In the genomic region with DNA sequence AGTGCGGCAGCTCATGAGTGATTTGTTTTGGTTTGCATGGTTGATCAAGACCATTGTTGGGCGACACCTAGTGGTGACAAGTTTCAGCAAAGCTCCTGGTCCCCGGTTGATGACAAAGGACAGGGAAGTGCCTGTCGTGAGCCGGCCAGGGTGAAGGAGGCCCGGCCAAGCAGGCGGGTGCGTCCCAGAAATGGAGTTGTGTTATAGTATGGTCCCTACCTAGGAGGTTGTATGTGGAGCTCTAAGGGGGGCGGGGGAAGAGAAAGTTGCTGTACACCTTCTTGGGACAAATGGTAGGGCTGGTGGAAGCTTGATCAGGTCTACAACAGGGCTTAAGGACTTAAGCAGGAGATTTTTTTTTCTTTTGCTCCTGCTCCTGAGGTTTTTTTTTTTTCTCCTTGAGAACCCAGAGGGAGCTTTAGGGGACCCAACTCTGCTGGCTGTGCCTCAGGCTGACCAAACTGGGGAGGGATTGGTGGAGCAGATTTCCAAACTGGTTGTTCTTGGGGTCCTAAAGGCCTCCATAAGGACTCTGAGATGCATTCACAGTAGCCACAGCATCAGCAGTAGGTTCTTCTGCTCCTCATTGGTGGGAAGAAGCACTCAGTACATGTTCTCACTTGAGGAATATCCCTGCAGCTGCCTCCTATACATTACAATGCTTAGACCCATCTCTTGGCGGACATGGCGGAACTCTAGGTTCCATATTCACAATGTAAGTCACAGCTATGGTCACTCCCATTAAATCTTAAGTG, we compare ENCODE assay signal across 8 mouse cellular contexts. TPM values are rescaled to one million over a fixed set of nuclear protein-coding genes. Genes with fewer than 3 reads are reported as not detected.
DNase-seq lines count a peak whose midpoint lies in the region; ATAC-seq and TF ChIP-seq lines count a peak whose summit lies in the region.

No protein-coding gene starts in this region.

- no peaks in the 10 kb centered on the region for H3K4me1 ChIP-seq in erythroblast, embryonic 14.5 days (ENCODE audit: control insufficient read depth)
- H3K4me1 ChIP-seq in heart, embryonic 11.5 days (ENCODE audit: control insufficient read depth, insufficient read depth, low read length) = no peaks in the 10 kb centered on the region
- no peaks in the 10 kb centered on the region for H3K4me1 ChIP-seq in kidney, embryonic 16.5 days (ENCODE audit: insufficient read depth, low read length)
- no peaks in the 10 kb centered on the region for H3K4me1 ChIP-seq in liver, adult 2 months (ENCODE audit: control insufficient read depth, insufficient read depth, low read length)

- WGBS in heart, embryonic 11.5 days (ENCODE audit: insufficient replicate concordance) = 24% methylated on average over 11 of the region's 11 CpGs
- 13% methylated on average over 11 of the region's 11 CpGs for WGBS in kidney, embryonic 16.5 days
- 17% methylated on average over 11 of the region's 11 CpGs for WGBS in liver, adult 2 months

- no peaks in the 10 kb centered on the region for H3K36me3 ChIP-seq in erythroblast, embryonic 14.5 days (ENCODE audit: control insufficient read depth)
- no peaks in the 10 kb centered on the region for H3K36me3 ChIP-seq in heart, embryonic 11.5 days (ENCODE audit: control insufficient read depth, insufficient read depth, low read length)
- no peaks in the 10 kb centered on the region for H3K36me3 ChIP-seq in kidney, embryonic 16.5 days (ENCODE audit: insufficient read depth, low read length)
- H3K36me3 ChIP-seq in liver, adult 2 months (ENCODE audit: control insufficient read depth, insufficient read depth, low read length) = no peaks in the 10 kb centered on the region
- H3K36me3 ChIP-seq in myocyte (ENCODE audit: control insufficient read depth, insufficient read depth) = no peaks in the 10 kb centered on the region
- no peaks in the 10 kb centered on the region for H3K36me3 ChIP-seq in splenic B cell, adult 2 months (ENCODE audit: control insufficient read depth, insufficient read depth, low read length, poor library complexity, severe bottlenecking)

- peaks cover 8% of the 10 kb centered on the region; the same call in 1 of the 2 replicates for H3K9me3 ChIP-seq in erythroblast, embryonic 14.5 days (ENCODE audit: control insufficient read depth, low read length)
- no peaks in the 10 kb centered on the region for H3K9me3 ChIP-seq in heart, embryonic 11.5 days (replicated peaks; ENCODE audit: control insufficient read depth, low read length)
- H3K9me3 ChIP-seq in kidney, embryonic 16.5 days (ENCODE audit: low read length) = no peaks in the 10 kb centered on the region

- TF ChIP-seq POLR2A in brain, embryonic 14.5 days (IDR thresholded peaks at IDR 0.05; ENCODE audit: borderline replicate concordance, extremely low read depth, insufficient read depth, insufficient read length, poor library complexity, severe bottlenecking) = no peak
- no peak for TF ChIP-seq POLR2A in liver, adult 2 months (IDR thresholded peaks at IDR 0.05; ENCODE audit: extremely low read depth, insufficient read depth, low read length)
- TF ChIP-seq POLR2A in myocyte (IDR thresholded peaks at IDR 0.05; ENCODE audit: insufficient read length, low read depth) = no peak

- peak; percentile 96 to 98 for DNase-seq in B cell, adult 2 months
- peak; percentile 96 for DNase-seq in brain, embryonic 14.5 days (ENCODE audit: low read depth)
- DNase-seq in liver, adult 2 months (ENCODE audit: extremely low read depth, low read depth, low spot score) = peak; percentile 100
- peak; percentile 100 for DNase-seq in splenic B cell, adult 2 months (ENCODE audit: low read depth, low spot score)

- TF ChIP-seq CTCF in brain, embryonic 14.5 days (IDR thresholded peaks at IDR 0.05; ENCODE audit: borderline replicate concordance, extremely low read depth, insufficient read depth, insufficient read length) = peak; percentile 84
- TF ChIP-seq CTCF in liver, adult 2 months (IDR thresholded peaks at IDR 0.05; ENCODE audit: low read depth, low read length) = peak; percentile 81

- H3K4me2 ChIP-seq in heart, embryonic 11.5 days = peak overlapping the region; percentile 56
- H3K4me2 ChIP-seq in kidney, embryonic 16.5 days (replicated peaks; ENCODE audit: low read depth, low read length) = peak overlapping the region; percentile 54
- peak overlapping the region; percentile 82 for H3K4me2 ChIP-seq in myocyte (ENCODE audit: low read depth)

- no peak overlapping the region for H3ac ChIP-seq in myocyte (ENCODE audit: control insufficient read depth, insufficient read length)

- ATAC-seq in heart, embryonic 11.5 days (replicated peaks; ENCODE audit: insufficient number of reproducible peaks, low FRiP score, low TSS enrichment) = peak; percentile 90
- peak; percentile 95 for ATAC-seq in kidney, embryonic 16.5 days (ENCODE audit: low FRiP score, low TSS enrichment)

- H3K9ac ChIP-seq in heart, embryonic 11.5 days (ENCODE audit: low read depth, low read length) = no peak overlapping the region
- H3K9ac ChIP-seq in kidney, embryonic 16.5 days (replicated peaks; ENCODE audit: low read length) = peak overlapping the region; percentile 66
- peak overlapping the region; percentile 78 for H3K9ac ChIP-seq in liver, adult 2 months (ENCODE audit: low read depth, low read length)

- no peak overlapping the region for H3K27ac ChIP-seq in heart, embryonic 11.5 days (ENCODE audit: low read depth, low read length)
- no peak overlapping the region for H3K27ac ChIP-seq in kidney, embryonic 16.5 days (ENCODE audit: low read length)
- peak overlapping the region; percentile 59; the same call in 1 of the 2 replicates for H3K27ac ChIP-seq in liver, adult 2 months (replicated peaks; ENCODE audit: insufficient read depth, low read depth, low read length)

- H3K4me3 ChIP-seq in erythroblast, embryonic 14.5 days (replicated peaks) = peak overlapping the region; percentile 42
- peak overlapping the region; percentile 41 for H3K4me3 ChIP-seq in heart, embryonic 11.5 days (ENCODE audit: low read depth, low read length)
- peak overlapping the region; percentile 49 for H3K4me3 ChIP-seq in kidney, embryonic 16.5 days (ENCODE audit: low read length)
- H3K4me3 ChIP-seq in liver, adult 2 months (ENCODE audit: insufficient read depth, low read depth, low read length) = peak overlapping the region; percentile 70
- peak overlapping the region; percentile 32 for H3K4me3 ChIP-seq in myocyte

- no peaks in the 10 kb centered on the region for H3K79me2 ChIP-seq in liver, adult 2 months (ENCODE audit: control insufficient read depth, insufficient read depth, low read length)
- H3K79me2 ChIP-seq in myocyte (ENCODE audit: control insufficient read depth, insufficient read depth) = no peaks in the 10 kb centered on the region

- H3K27me3 ChIP-seq in erythroblast, embryonic 14.5 days (ENCODE audit: control insufficient read depth) = no peaks in the 10 kb centered on the region
- H3K27me3 ChIP-seq in heart, embryonic 11.5 days (ENCODE audit: control insufficient read depth, insufficient read depth, low read length) = no peaks in the 10 kb centered on the region
- H3K27me3 ChIP-seq in kidney, embryonic 16.5 days (ENCODE audit: insufficient read depth, low read length) = no peaks in the 10 kb centered on the region
- H3K27me3 ChIP-seq in liver, adult 2 months (ENCODE audit: control insufficient read depth, insufficient read depth, low read length) = no peaks in the 10 kb centered on the region
- no peaks in the 10 kb centered on the region for H3K27me3 ChIP-seq in myocyte (ENCODE audit: control insufficient read depth, insufficient read depth, insufficient read length)
- no peaks in the 10 kb centered on the region for H3K27me3 ChIP-seq in splenic B cell, adult 2 months (ENCODE audit: control insufficient read depth, insufficient read depth, low read length, poor library complexity, severe bottlenecking)

RNA-seq across cellular contexts. Expression of gene Ifna13, which starts 3.0 kb away (rescaled TPM):
- not detected in 2 replicates for polyA plus RNA-seq in brain, embryonic 14.5 days (2012; rRNA removed)
- not detected in 2 replicates for polyA plus RNA-seq in erythroblast, embryonic 14.5 days (2012)
- not detected in 2 replicates for polyA plus RNA-seq in heart, embryonic 11.5 days (2014; fragmentation: Nextera tagmentation; extraction: Ambion mirVana)
- polyA plus RNA-seq in kidney, embryonic 16.5 days (2015; fragmentation: Nextera tagmentation; extraction: Ambion mirVana) = not detected in 2 replicates
- total RNA-seq in liver, adult 2 months (2014; rRNA removed) = not detected in 2 replicates
- not detected in 2 replicates for polyA plus RNA-seq in liver, adult 2 months (2012; rRNA removed)
- not detected for polyA plus RNA-seq in myocyte (2012; fragmentation: generic; extraction: Trizol)

RNA-seq across cellular contexts. Expression of gene C87499, which starts 7.0 kb away (rescaled TPM):
- polyA plus RNA-seq in brain, embryonic 14.5 days (2012; rRNA removed) = not detected in 2 replicates
- polyA plus RNA-seq in erythroblast, embryonic 14.5 days (2012) = 0.03 TPM in 1 of 2 replicates, not detected in the other
- polyA plus RNA-seq in heart, embryonic 11.5 days (2014; fragmentation: Nextera tagmentation; extraction: Ambion mirVana) = not detected in 2 replicates
- not detected in 2 replicates for polyA plus RNA-seq in kidney, embryonic 16.5 days (2015; fragmentation: Nextera tagmentation; extraction: Ambion mirVana)
- not detected in 2 replicates for total RNA-seq in liver, adult 2 months (2014; rRNA removed)
- polyA plus RNA-seq in liver, adult 2 months (2012; rRNA removed) = not detected in 2 replicates
- polyA plus RNA-seq in myocyte (2012; fragmentation: generic; extraction: Trizol) = not detected

RNA-seq across cellular contexts. Expression of gene Ifna16, which starts 35.5 kb away (rescaled TPM):
- polyA plus RNA-seq in brain, embryonic 14.5 days (2012; rRNA removed) = not detected in 2 replicates
- polyA plus RNA-seq in erythroblast, embryonic 14.5 days (2012) = not detected in 2 replicates
- not detected in 2 replicates for polyA plus RNA-seq in heart, embryonic 11.5 days (2014; fragmentation: Nextera tagmentation; extraction: Ambion mirVana)
- not detected in 2 replicates for polyA plus RNA-seq in kidney, embryonic 16.5 days (2015; fragmentation: Nextera tagmentation; extraction: Ambion mirVana)
- total RNA-seq in liver, adult 2 months (2014; rRNA removed) = not detected in 2 replicates
- polyA plus RNA-seq in liver, adult 2 months (2012; rRNA removed) = not detected in 2 replicates
- polyA plus RNA-seq in myocyte (2012; fragmentation: generic; extraction: Trizol) = not detected

RNA-seq across cellular contexts. Expression of gene Ifna12, which starts 38.1 kb away (rescaled TPM):
- not detected in 2 replicates for polyA plus RNA-seq in brain, embryonic 14.5 days (2012; rRNA removed)
- not detected in 2 replicates for polyA plus RNA-seq in erythroblast, embryonic 14.5 days (2012)
- polyA plus RNA-seq in heart, embryonic 11.5 days (2014; fragmentation: Nextera tagmentation; extraction: Ambion mirVana) = not detected in 2 replicates
- polyA plus RNA-seq in kidney, embryonic 16.5 days (2015; fragmentation: Nextera tagmentation; extraction: Ambion mirVana) = not detected in 2 replicates
- total RNA-seq in liver, adult 2 months (2014; rRNA removed) = not detected in 2 replicates
- polyA plus RNA-seq in liver, adult 2 months (2012; rRNA removed) = not detected in 2 replicates
- not detected for polyA plus RNA-seq in myocyte (2012; fragmentation: generic; extraction: Trizol)

RNA-seq across cellular contexts. Expression of gene Ifna2, which starts 42.5 kb away (rescaled TPM):
- polyA plus RNA-seq in brain, embryonic 14.5 days (2012; rRNA removed) = not detected in 2 replicates
- not detected in 2 replicates for polyA plus RNA-seq in erythroblast, embryonic 14.5 days (2012)
- polyA plus RNA-seq in heart, embryonic 11.5 days (2014; fragmentation: Nextera tagmentation; extraction: Ambion mirVana) = not detected in 2 replicates
- polyA plus RNA-seq in kidney, embryonic 16.5 days (2015; fragmentation: Nextera tagmentation; extraction: Ambion mirVana) = not detected in 2 replicates
- total RNA-seq in liver, adult 2 months (2014; rRNA removed) = not detected in 2 replicates
- polyA plus RNA-seq in liver, adult 2 months (2012; rRNA removed) = not detected in 2 replicates
- not detected for polyA plus RNA-seq in myocyte (2012; fragmentation: generic; extraction: Trizol)
